Mouse (Mus musculus): Measurements from ENCODE around the gene Atp1a1. TPM values are rescaled to one million over a fixed set of nuclear protein-coding genes. Genes with fewer than 3 reads are reported as not detected.

Atp1a1 gene
- polyA plus RNA-seq, 1 experiment = 288 TPM

DNA sequence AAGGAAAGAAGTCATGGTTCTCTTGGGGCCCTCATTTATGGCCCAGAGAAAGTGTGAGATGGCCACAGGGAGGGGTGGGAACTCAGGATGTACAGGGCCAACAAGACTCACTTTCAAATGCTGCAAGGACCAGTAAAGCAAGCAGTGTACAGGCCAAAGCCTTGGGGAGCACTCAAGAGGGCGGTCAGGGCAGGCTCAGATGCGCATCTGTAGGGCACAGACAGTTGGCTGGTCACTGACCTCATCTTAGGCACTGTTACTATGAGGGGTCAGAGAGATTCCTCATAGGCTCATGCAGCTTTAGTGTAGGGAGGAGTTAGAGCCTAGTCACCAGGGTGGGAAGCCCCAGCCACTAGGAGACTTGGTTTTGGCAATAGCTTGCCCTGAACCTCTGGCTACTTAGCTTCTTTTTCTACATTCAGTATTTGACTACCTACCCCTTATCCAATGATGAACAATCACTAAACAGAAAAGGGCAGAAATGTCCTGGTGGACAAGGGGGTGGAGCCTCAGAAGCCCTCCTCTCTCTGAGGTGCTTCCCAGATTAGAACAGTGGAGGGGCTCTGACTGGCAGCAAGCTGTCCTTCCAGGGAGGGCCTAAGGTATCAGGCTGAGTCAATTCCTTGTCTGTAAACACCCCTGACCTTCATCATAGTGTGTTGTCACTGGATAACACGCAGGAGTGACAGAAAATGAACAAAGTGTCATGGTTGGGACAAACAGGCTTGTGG, 29.9 kb downstream of the Atp1a1 start:
- WGBS = 96% methylated on average over 3 of the region's 3 CpGs
- no peak for DNase-seq
- TF ChIP-seq POLR2A (IDR thresholded peaks at IDR 0.05; ENCODE audit: control insufficient read depth, extremely low read depth, insufficient read depth, low read length, poor library complexity) = no peak
- TF ChIP-seq CTCF (IDR thresholded peaks at IDR 0.05; ENCODE audit: borderline replicate concordance, control insufficient read depth, extremely low read depth, insufficient read depth, low read length, poor library complexity) = no peak
- Histone ChIP-seq H3K27me3 (ENCODE audit: control insufficient read depth, insufficient read depth, low read length) (no peaks in the 10 kb centered on the region), H3K36me3 (ENCODE audit: control insufficient read depth, insufficient read depth, low read length) (peaks cover 45% of the 10 kb centered on the region), H3K4me1 (replicated peaks; ENCODE audit: control insufficient read depth, insufficient read depth, low read length) (0 out of 2 replicates have a peak, but pooled peaks cover 2% of the 10 kb centered on the region), H3K27ac (ENCODE audit: control insufficient read depth, insufficient read depth, low read length) (no peak overlapping the region), H3K4me3 (ENCODE audit: control insufficient read depth, insufficient read depth, low read length) (no peak overlapping the region)

DNA sequence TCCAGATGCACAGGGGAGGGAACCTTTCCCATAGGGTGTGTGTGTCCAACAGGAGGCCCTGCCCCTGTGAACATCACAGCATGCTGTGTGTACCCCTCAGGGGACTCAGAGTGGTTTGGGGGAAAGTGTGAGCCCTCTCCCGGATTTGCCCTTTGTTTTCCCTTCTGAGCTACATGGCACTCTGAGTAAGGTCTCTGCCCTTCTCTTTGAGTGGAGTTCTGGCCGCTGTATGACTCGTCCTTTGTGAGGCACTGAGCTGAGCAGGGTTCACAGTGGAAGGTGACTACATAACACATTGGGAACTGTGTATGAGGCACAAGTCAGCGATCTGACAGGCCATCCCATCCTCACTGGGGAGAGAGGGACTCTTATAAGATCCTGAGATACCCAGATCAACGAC, 31.5 kb downstream of the Atp1a1 start:
- 89% methylated on average over 5 of the region's 5 CpGs for WGBS

DNA sequence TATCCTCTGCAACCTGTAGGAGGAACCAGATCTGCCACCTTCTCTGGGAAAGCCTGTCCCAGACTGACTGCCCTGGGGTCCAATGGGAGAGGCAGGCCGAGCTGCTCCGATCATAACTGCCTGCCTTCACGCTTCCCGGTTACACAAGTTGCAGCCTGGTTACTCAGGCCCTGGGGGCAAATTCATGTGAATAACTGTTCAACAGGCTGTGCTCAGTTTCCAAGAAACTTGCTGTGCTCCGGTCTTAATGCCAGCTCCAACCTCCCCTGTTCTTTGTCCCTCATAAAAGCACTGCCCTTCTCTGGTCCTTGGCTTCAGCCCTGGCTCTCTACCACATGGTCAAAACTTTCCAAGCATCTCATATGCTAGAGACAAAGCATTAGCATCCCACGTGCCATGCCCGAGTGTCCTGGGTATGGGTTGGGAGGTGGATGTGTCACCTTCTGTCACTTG, 32.3 kb downstream of the Atp1a1 start:
- Histone ChIP-seq H3K36me3 (ENCODE audit: control insufficient read depth, insufficient read depth, low read length) (peaks cover 21% of the 10 kb centered on the region), H3K27me3 (ENCODE audit: control insufficient read depth, insufficient read depth, low read length) (no peaks in the 10 kb centered on the region), H3K27ac (ENCODE audit: control insufficient read depth, insufficient read depth, low read length) (no peak overlapping the region), H3K4me1 (replicated peaks; ENCODE audit: control insufficient read depth, insufficient read depth, low read length) (0 out of 2 replicates have a peak, but pooled peaks cover 2% of the 10 kb centered on the region), H3K4me3 (ENCODE audit: control insufficient read depth, insufficient read depth, low read length) (no peak overlapping the region)
- DNase-seq = no peak
- no peak for TF ChIP-seq POLR2A (IDR thresholded peaks at IDR 0.05; ENCODE audit: control insufficient read depth, extremely low read depth, insufficient read depth, low read length, poor library complexity)
- no peak for TF ChIP-seq CTCF (IDR thresholded peaks at IDR 0.05; ENCODE audit: borderline replicate concordance, control insufficient read depth, extremely low read depth, insufficient read depth, low read length, poor library complexity)
- 88% methylated on average over 7 of the region's 7 CpGs for WGBS

More for the DNA sequence above, 31.5 kb downstream of the Atp1a1 start:
- Histone ChIP-seq H3K4me1 (replicated peaks; ENCODE audit: control insufficient read depth, insufficient read depth, low read length) (0 out of 2 replicates have a peak, but pooled peaks cover 2% of the 10 kb centered on the region), H3K27ac (ENCODE audit: control insufficient read depth, insufficient read depth, low read length) (no peak overlapping the region), H3K4me3 (ENCODE audit: control insufficient read depth, insufficient read depth, low read length) (no peak overlapping the region), H3K36me3 (ENCODE audit: control insufficient read depth, insufficient read depth, low read length) (peaks cover 29% of the 10 kb centered on the region), H3K27me3 (ENCODE audit: control insufficient read depth, insufficient read depth, low read length) (no peaks in the 10 kb centered on the region)
- no peak for DNase-seq
- no peak for TF ChIP-seq CTCF (IDR thresholded peaks at IDR 0.05; ENCODE audit: borderline replicate concordance, control insufficient read depth, extremely low read depth, insufficient read depth, low read length, poor library complexity)
- no peak for TF ChIP-seq POLR2A (IDR thresholded peaks at IDR 0.05; ENCODE audit: control insufficient read depth, extremely low read depth, insufficient read depth, low read length, poor library complexity)

DNA sequence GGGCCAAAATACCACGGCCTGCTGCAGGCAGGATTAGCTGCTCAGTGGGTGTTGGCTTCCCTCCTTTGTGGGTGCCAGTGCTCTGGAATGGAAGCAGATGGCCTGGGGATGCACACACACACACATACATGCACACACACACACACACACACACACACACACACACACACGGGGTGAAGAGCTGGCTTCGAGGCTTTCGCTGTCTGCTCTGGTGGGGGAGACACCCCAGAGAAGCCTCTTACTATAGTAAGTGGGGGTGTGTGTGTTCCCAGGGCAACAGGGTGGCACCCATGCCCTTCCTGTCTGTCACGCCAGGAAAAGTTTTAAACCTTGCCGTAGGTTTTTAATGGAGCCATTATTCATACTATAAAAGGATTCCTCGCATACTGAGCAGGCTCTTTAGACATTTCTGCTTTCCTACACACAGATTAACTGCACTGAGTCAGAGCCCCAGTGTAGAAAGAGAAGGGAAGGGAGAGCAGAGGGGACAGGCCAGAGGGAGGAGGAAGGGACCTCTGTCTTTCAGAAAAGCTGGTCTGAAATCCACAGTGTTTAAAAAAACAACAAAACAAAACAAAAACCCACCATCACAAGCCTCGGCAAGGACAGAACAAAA, 32.9 kb downstream of the Atp1a1 start:
- Histone ChIP-seq H3K4me1 (replicated peaks; ENCODE audit: control insufficient read depth, insufficient read depth, low read length) (0 out of 2 replicates have a peak, but pooled peaks cover 2% of the 10 kb centered on the region), H3K36me3 (ENCODE audit: control insufficient read depth, insufficient read depth, low read length) (peaks cover 15% of the 10 kb centered on the region), H3K4me3 (ENCODE audit: control insufficient read depth, insufficient read depth, low read length) (no peak overlapping the region), H3K27ac (ENCODE audit: control insufficient read depth, insufficient read depth, low read length) (no peak overlapping the region), H3K27me3 (ENCODE audit: control insufficient read depth, insufficient read depth, low read length) (no peaks in the 10 kb centered on the region)
- DNase-seq = no peak
- TF ChIP-seq CTCF (IDR thresholded peaks at IDR 0.05; ENCODE audit: borderline replicate concordance, control insufficient read depth, extremely low read depth, insufficient read depth, low read length, poor library complexity) (no peak), POLR2A (IDR thresholded peaks at IDR 0.05; ENCODE audit: control insufficient read depth, extremely low read depth, insufficient read depth, low read length, poor library complexity) (no peak)
- WGBS = 89% methylated on average over 8 of the region's 8 CpGs

DNA sequence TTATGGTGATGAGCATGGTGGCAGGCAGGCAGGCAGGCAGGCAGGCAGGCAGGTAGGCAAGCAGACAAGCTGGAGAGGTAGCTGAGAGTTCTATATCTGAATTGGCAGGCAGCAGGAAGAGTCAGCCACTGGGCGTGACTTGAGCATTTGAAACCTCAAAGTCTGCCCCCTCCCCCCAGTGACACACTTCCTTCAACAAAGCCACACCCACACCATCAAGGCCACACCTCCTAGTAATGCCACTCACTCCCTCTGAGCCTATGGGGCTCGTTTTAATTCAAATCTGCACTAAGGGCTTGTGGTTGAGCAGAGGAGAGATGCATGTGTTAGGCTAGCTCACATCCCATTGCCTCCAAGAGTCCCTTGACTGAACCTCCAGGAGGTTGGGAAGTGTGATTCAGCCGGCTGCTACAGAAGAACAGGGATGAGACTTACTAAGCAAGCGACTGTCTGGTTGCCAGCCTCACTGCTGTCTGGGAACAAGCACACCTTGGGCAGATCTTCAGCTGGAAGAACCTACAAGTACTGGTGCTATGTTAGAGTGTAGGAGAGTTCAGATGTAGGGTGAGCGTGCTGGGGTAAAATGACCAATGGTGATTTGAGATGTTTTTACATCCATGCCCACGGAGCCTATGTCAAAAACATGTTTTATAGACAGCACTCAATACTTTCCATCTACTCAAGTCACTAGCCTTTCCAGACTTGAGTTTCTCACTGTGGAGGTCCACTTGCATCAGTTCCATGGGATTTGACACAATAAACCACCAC, 33.6 kb downstream of the Atp1a1 start:
- peak; percentile 24 for DNase-seq
- H3K27ac ChIP-seq (ENCODE audit: control insufficient read depth, insufficient read depth, low read length) = no peak overlapping the region
- 92% methylated on average over 6 of the region's 6 CpGs for WGBS

DNA sequence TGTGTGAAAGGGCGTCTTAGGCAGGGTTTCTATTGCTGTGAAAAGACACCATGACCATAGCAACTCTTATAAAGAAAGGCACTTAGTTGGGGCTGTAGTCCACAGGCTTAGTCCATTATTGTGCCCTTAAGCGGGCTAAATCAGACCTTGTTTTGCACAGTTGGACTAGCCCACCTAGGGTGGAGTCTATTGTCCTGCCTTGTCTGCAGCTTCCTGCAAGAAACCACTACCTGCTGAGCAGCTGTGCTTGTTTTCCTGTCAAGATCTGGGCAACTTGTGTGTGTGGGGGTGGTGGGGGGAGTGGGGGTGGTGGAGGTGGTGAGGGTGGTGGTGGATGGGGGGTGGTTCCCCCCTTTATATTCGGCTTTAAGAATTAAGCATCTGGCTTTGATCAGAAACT, 34.2 kb downstream of the Atp1a1 start:
- H3K27ac ChIP-seq (ENCODE audit: control insufficient read depth, insufficient read depth, low read length) = no peak overlapping the region
- H3K36me3 ChIP-seq (ENCODE audit: control insufficient read depth, insufficient read depth, low read length) = peaks cover 1% of the 10 kb centered on the region; the same call in 1 of the 2 replicates
- TF ChIP-seq POLR2A (IDR thresholded peaks at IDR 0.05; ENCODE audit: control insufficient read depth, extremely low read depth, insufficient read depth, low read length, poor library complexity) = no peak
- TF ChIP-seq CTCF (IDR thresholded peaks at IDR 0.05; ENCODE audit: borderline replicate concordance, control insufficient read depth, extremely low read depth, insufficient read depth, low read length, poor library complexity) = no peak
- no peak for DNase-seq
- H3K4me1 ChIP-seq (replicated peaks; ENCODE audit: control insufficient read depth, insufficient read depth, low read length) = 0 out of 2 replicates have a peak, but pooled peaks cover 2% of the 10 kb centered on the region
- no peaks in the 10 kb centered on the region for H3K27me3 ChIP-seq (ENCODE audit: control insufficient read depth, insufficient read depth, low read length)
- no peak overlapping the region for H3K4me3 ChIP-seq (ENCODE audit: control insufficient read depth, insufficient read depth, low read length)
- WGBS = 64% methylated on average over 3 of the region's 3 CpGs

More for the DNA sequence above, 33.6 kb downstream of the Atp1a1 start:
- H3K27me3 ChIP-seq (ENCODE audit: control insufficient read depth, insufficient read depth, low read length) = no peaks in the 10 kb centered on the region
- no peak overlapping the region for H3K4me3 ChIP-seq (ENCODE audit: control insufficient read depth, insufficient read depth, low read length)
- peaks cover 8% of the 10 kb centered on the region; the same call in 1 of the 2 replicates for H3K36me3 ChIP-seq (ENCODE audit: control insufficient read depth, insufficient read depth, low read length)
- H3K4me1 ChIP-seq (replicated peaks; ENCODE audit: control insufficient read depth, insufficient read depth, low read length) = 0 out of 2 replicates have a peak, but pooled peaks cover 2% of the 10 kb centered on the region
- TF ChIP-seq POLR2A (IDR thresholded peaks at IDR 0.05; ENCODE audit: control insufficient read depth, extremely low read depth, insufficient read depth, low read length, poor library complexity) (no peak), CTCF (IDR thresholded peaks at IDR 0.05; ENCODE audit: borderline replicate concordance, control insufficient read depth, extremely low read depth, insufficient read depth, low read length, poor library complexity) (no peak)

Data from thymus, adult 2 months (tissue).